Mouse (Mus musculus) left cerebral cortex, postnatal 10 days (tissue): ENCODE measurements around the gene Dzip3. TPM values are rescaled to one million over a fixed set of nuclear protein-coding genes. Genes with fewer than 3 reads are reported as not detected.

Experiments used
- DNase-seq, 2 experiments: peaks; one replicate each; pipeline ENCODE4 v3.0.0; 2021 to 2022; ENCODE audit warnings: low spot score in 2 of 2, mixed read lengths in 1 of 2; ENCODE audit errors: extremely low spot score in 1 of 2
- intact Hi-C: fragments of 180-260 bp; cut with DNase I; formaldehyde crosslinking; loops from one replicate; pipeline ENCODE4 v1.15.1; 2025
- total RNA-seq, 2 experiments: library from RNA; stranded (reverse); gene quantifications; 2 replicates each; pipeline ENCODE4 v1.2.3; 2021

Gene Dzip3
- total RNA-seq, result 10 to 100 TPM; 87.2 to 92.9 TPM

DNA sequence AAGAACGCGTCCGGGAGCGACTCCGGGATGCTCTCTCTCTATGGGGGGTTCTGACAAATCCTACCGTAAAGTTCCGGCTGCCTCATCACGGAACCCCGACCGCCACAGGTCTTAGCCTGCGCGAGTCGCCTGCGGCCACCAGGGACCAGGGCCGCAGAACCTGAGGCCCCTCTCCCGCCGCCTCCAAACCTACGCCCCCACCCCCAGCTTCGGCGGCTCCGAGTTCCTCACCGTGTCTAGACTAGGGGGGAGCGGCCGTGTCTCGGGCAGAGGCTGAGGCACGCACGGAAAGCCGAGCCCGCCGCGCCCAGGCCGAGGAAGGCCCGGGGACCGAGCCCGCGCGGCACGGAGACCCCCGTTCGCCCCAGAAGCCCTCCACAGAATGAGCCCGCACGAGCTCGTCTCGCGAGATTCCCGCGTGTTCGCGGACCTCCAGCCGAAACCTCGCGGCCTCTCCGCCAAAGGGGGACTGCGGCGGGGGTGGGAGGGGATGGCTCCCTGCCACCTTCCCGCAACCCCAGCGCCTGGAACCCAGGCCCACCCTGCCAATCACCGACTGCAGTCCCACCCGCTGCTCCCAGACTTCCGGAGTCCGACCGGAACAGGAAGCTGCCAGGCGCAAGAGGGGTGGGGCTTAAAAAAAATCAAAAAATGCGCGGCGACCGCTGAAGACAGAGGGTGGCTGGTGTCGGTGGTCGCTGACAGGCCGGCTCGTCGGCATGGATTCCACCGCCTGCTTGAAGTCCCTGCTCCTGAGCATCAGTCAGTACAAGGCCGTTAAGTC, at the start of gene Dzip3, which contains the start of gene Cip2a:
Gene Dzip3, minus strand, starts transcription at position 607 of the 784 bp plus-strand sequence.
Gene Cip2a, plus strand, starts transcription at position 627 of the 784 bp plus-strand sequence.
- peak; percentile 92 to 97 for DNase-seq
- intact Hi-C loops, result no loop called here

DNA sequence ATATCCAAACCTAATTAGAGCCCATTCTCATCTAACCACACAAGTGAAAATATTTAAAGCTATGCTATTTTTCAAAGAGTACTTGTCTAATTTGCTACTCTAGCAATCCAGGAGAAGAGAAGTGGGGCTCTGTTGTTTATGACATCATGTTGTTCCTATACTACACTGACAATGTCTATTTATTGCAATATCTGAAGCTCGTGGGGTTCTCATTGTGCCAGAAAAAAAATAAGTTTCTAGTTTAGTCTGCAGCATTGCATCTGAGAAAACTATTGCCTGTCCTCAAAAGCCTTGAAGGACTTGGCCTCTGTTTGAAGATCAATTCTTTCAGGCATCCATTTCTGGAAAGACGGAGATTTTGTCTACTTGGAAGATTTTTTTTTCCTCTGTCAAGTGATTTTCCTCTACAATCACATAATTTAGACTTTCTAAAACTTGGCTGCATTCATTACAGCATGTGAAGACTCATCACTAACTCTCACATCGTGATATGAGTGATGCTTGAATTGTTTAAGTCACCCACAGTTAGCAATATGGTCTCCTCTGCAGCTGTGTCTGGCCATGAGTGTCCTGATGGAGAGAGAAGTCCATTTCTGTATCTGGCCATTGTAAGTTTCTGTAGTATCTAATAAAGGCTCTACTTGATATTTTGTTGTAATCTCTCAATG, 46.7 kb upstream of the Dzip3 start:
- intact Hi-C loops, result no loop called here

DNA sequence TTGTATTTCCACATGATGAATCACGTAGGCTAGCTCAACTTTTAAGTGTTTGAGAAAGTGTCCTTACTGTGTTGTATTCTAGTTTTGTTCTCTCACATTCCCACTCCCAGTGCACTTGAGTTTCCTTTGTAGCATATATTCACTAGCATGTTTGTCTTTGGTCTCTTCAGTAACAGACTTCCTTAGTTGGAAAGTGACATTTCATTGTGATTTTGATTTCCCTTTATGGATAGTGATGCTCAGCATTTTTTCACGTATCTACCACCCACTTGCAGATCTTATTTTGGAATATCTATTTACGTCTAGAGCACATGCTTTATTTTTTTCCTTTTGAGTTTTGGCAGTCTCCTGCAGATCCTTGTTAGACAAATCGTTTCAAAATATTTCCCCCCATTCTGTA, 43.8 kb upstream of the Dzip3 start:
- intact Hi-C loops, result loop anchor here (10.0 kb wide), 1 partner anchor 117 kb away; no protein-coding TSS in a partner anchor
- DNase-seq, result peak in 1 of 2 experiments; percentile 5

More for the DNA sequence above, 46.7 kb upstream of the Dzip3 start:
- no peak for DNase-seq

DNA sequence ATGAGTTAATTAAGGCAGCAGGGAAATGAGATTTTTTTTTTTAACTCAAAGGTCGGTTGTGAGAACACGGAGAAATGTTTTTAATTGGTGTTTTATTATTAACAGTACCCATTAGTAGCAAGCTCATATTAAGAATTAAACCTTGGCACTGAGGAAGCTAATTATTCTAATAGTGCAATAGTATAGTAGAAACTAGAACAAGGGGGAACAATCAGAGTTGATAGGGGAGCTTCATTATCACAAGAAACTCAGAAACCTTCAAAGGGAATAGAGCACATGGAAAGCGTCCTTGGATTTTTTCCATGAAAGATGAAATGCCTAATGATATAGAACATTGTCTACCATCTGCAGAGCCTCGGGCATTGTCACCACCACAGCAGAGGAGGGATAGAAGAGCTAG, 41.9 kb upstream of the Dzip3 start:
- intact Hi-C loops, result loop anchor here (10.0 kb wide), 1 partner anchor 119 kb away; no protein-coding TSS in a partner anchor
- no peak for DNase-seq

DNA sequence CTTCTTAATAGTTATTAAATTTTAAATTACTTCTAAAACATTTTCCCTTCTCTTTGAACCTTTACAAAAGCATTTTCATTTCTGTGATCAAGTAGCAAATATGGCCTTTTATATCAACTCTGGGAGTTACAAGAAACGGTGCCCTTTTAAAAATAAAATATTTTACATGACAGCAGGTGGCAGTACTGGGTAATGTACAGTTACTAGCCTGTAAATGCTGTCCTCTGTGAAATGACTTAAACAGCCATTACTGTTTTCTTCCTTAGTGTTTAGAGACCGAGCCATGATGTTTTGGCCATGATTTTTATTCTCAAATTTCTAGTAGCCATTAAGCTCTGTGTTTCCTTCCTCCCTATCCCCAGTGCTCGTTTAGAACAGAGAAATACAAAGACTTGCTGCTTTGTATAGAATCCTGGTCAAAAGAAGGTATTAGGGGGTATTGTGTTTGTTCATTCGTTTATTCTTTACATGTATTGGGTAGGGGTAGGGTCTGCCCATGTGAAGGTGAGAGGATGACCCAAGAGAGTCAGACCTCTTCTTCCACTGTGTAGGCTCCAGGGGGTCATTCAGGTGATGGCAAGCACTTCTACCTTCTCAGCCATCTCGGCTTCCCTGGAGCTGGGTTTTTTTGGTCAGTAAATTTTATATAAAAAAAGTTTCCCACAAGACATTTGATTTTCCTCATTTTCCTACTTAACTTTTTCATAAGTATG, 22.8 kb upstream of the Dzip3 start:
- DNase-seq, result no peak
- intact Hi-C loops, result loop anchor here (2.0 kb wide), 1 partner anchor 304 kb away; no protein-coding TSS in a partner anchor

DNA sequence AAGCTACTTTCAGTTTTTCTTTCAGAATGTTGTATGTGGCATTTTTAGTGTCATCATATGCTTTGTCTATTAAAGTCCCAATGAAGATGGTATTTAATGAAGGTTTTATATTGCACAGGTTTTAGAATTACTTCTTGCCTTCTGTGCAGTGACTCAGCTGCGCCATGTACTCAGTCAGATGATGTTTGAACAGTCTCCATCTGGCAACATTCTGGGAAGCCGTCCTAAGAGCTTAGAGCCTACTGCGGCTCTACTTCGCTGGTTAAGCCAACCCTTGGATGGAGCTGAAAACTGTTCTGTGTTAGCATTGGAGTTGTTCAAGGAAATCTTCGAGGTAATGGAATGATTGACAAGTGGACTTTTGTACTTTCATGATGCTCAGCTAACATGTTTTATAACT, 10.2 kb upstream of the Dzip3 start:
- no peak for DNase-seq
- intact Hi-C loops, result no loop called here

DNA sequence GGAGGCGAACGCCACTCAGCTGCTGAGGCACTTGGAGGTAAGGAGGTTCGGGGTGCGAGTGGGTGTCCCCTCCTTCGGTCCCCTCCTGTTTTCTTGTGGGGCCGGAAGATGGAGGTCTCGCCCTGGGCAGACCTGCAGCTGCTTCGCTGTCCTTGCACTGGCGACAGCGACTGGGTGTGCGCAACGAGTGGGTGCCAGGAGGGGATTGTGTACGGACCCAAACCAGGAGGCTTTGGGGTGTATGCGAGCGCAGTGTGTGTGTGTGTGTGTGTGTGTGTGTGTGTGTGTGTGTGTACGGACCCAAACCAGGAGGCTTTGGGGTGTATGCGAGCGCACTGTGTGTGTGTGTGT, 353 bp upstream of the Dzip3 start:
- no peak for DNase-seq
- intact Hi-C loops, result no loop called here

DNA sequence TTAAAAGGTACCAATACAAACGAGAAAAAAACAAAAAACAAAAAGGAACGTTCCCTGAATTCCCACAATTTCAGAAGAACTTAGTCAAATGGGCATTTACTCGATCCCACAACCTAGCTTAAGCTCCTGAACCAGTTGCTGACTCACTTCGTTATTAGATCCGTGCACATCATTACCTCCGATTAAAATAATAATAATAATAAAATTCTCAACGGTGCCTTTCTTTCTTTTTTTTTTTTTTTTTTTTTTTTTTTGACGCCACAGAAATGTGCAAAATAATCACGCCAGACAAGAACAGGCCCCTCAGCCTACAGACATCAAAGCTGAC, 770 bp downstream of the Dzip3 start:
- intact Hi-C loops, result no loop called here
- DNase-seq, result no peak

DNA sequence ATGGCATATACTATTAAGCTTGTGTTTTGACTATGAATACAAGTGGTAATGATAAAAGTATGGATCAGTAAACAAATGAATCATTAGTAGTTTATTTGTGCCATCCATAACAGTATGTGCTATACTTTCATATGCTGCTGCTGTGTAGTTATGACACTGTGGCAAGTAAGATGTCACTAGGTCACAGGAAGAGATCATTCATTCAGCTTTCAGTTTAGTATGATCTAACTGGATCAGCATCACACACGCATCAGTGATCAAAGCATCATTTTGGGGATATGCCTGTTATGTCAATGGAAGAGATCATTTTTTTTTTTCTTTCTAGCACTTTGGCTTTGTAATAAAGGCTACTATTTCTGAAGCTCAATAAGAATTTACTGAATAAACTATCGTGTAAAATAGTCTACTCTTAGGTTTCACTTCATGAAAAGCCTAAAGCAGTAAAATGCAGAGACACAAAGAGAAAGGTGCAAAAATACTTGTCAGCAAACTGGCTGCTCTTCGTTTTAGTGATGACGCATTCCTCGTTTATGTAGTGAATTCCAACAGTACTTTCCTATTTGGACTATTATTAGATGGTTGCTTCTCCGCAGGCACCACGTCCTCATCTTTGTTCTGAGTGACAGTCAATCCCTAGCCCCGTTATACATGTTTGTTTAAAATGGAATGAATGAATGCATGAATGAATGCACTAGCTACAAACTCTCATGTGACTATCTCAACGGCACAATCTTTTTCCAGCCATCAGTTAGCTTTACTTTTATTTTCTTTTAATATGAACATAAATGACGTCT, 1.3 kb downstream of the Dzip3 start:
- intact Hi-C loops, result no loop called here
- no peak for DNase-seq

DNA sequence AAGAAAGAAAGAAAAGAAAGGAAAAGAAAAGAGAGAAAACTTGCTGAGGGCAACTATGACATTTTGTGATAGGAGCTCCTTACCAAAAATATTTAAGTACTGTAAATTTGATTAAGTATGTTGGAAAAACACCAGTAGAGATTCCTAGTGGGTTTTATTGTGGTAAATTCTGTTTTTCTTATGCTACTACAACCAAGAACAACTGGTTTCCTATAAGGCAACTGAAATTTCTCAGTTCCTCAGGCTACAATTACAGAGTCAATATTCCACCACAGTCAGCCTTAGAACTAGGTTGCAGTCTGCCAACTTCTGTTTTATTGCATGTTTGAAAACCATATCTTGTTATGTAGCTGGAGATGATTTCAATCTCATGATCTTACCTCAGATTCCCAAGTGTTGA, 4.3 kb downstream of the Dzip3 start:
- DNase-seq, result no peak
- intact Hi-C loops, result no loop called here

DNA sequence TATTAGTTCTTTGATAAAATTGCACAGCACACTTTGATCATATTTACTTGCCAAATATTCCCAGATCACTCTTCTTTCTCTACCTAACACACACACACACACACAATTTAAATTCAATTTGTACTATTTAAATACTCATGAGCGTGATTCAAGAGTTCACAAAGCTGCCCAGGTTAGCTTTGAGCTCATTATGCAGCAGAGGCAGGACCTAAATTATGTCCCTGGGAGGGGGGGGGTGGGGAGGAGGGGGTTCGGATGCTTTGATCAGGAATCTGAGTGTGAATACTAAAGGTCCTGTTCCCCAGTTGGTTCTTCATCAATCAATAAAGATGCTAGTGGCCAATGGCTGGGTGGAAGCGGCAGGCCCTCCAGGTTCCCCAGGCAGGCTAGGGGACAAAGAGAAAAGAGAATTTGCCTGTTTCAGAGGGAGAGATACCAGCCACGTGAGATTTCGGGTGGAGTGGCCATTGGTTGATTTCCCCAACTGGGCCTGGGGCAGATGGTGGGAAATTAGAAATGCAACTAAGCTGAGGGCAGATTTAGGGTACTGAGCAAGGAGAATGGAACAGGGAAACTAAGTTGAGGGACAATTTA, 8.8 kb downstream of the Dzip3 start:
- no peak for DNase-seq
- intact Hi-C loops, result no loop called here

DNA sequence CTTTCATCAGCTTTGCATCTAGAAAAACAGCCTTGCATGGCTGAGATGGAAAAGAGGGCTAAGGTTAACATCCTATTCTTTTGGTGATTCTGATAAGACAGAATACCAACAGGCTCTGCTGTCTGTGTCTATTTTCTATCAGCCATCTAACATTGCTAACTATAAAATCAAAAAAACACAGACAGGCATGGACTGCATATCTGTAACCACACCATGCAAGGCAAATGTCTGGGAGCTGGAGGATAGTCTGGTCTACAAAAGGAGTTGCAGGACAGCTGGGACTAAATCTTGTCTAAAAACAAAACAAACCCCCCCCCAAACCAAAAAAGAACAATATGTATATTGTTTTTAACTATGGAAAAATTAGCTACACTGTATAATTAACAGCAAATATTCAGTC, 14.0 kb downstream of the Dzip3 start:
- no peak for DNase-seq
- intact Hi-C loops, result loop anchor here (5.0 kb wide), 2 partner anchors 33 to 48 kb away; no protein-coding TSS in a partner anchor

DNA sequence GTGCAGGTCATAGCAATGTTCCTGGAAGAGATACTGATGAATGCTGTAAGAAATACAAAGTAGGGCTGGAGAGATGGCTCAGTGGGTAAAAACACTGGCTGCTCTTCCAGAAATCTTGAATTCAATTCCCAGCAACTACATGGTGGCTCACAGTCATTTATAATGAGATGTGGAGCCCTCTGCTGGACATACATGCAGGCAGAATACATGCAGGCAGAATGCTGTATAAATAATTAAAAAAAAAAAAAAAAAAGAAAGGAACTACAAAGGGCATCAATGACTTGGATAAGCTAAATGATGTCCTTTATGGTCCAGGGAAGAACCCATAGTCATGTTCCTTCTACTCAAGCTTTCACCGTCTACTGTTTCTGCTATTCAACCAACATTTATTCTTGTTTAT, 20.4 kb downstream of the Dzip3 start:
- no peak for DNase-seq
- intact Hi-C loops, result no loop called here

DNA sequence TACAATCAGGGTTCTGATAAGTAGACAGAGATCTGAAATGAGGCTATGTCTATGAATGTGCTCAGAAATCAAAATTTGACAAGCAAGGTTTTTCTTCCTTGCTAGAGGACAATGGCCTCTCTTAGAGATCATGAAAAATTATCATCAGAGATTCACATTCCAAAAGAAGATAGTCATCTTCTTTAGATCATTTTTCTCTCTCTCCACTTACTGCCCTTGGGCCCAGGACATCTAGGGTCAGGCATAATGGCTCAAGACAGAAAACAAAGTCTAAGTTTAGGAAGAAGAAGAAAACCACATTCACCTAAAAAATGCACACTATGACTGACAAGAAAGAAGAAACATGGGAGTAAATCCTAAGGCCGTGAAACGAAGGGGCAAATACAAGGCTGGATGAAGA, 21.0 kb downstream of the Dzip3 start:
- no peak for DNase-seq
- intact Hi-C loops, result no loop called here

DNA sequence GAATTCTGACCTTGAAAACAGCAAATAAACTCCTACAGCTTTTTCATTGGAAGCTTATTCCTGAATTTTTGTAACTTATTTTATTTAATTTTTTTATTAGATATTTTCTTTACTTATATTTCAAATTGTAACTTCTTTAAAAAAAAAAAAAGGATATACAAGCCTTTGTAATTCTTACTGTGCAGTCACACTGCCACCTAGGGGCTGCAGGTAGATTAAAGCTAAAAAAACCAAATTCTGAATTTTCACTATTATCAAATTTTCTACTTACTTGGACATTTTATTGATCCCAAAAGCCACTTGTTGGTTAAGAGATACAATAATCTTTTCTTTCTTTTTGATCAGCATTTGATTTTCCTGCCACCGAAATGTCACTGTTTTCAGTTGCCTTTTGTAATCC, 52.2 kb downstream of the Dzip3 start:
- intact Hi-C loops, result no loop called here
- peak in 1 of 2 experiments; percentile 35 for DNase-seq

DNA sequence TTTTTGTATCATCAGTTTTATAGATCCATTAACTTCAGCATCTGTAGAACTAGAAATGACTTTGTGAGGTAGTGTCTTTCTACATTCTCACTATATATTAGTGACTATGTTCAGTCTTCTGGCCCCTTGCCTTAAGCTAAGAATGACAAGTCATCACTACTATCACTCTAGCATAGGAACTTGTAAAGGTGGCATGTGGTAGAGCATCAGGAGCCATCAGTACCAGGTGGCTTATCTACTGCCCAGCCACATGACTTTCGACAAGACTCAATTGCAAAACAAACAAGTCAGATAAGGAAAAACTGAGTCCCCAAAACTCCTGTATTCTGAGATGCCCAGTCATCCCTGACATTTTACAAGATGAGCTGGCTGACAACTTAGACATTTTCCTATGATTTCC, 70.2 kb downstream of the Dzip3 start:
- no peak for DNase-seq
- intact Hi-C loops, result no loop called here

DNA sequence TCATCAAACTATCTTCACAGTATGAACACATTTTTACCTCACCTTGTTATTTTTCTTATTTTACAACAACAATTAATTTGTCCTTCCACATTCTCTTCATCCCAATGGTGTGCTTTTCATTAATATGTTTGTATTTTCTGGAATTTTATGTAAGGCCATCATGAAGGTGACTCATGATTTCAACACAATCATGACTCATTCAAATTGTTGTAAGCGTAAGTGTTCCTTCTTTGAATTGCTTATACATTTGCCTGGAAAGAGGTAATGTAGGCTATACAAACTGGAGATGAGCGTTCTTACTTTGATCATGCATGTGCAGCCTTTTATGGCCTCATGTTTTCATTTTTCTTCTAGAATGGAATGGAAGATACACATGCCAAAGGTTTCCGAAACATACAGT, 80.8 kb downstream of the Dzip3 start:
- intact Hi-C loops, result no loop called here
- no peak for DNase-seq

DNA sequence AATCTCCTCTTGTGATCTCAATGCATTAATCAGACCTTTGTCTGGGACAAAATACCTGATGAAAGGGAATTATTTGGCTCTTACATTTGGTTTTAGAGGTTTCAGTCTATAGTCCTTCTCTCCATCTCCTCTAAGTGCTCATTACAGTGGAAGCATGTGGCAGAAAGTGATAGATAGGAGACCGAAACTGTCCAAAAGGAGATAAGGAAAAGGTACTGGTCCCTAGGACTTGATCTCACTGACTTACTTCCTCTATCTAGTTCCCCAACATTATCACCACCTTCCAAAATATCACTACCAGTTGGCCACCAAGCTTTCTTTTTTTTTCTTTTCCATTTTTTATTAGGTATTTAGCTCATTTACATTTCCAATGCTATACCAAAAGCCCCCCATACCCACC, 82.8 kb downstream of the Dzip3 start:
- intact Hi-C loops, result no loop called here
- DNase-seq, result no peak

DNA sequence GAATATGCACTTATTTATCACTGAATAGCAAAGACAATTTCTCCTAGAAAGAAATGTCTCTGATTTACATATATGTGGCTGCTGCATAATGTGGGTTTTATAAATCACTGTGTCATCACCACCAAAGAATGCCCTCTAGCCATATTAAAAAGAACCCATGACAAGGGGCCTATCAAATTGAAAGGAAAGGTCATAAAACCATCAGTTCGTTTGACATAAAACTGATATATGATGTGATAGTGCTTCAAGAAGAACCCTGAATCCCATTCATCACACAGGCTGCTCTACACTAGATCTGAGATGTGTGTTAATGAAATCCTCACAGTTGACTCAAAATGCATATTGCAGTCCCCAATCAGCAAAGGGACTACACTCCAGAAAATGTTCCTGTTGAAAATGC, 94.1 kb downstream of the Dzip3 start:
- intact Hi-C loops, result no loop called here
- no peak for DNase-seq
